Mouse (Mus musculus) retina, postnatal 7 days (tissue): ENCODE data around the gene Map4k2.

ENCODE experiments used
- DNase-seq: peaks from one replicate; pipeline ENCODE4 v3.0.0-alpha.2; 2012; ENCODE audit warnings: low read depth, low spot score

Map4k2 gene

DNA sequence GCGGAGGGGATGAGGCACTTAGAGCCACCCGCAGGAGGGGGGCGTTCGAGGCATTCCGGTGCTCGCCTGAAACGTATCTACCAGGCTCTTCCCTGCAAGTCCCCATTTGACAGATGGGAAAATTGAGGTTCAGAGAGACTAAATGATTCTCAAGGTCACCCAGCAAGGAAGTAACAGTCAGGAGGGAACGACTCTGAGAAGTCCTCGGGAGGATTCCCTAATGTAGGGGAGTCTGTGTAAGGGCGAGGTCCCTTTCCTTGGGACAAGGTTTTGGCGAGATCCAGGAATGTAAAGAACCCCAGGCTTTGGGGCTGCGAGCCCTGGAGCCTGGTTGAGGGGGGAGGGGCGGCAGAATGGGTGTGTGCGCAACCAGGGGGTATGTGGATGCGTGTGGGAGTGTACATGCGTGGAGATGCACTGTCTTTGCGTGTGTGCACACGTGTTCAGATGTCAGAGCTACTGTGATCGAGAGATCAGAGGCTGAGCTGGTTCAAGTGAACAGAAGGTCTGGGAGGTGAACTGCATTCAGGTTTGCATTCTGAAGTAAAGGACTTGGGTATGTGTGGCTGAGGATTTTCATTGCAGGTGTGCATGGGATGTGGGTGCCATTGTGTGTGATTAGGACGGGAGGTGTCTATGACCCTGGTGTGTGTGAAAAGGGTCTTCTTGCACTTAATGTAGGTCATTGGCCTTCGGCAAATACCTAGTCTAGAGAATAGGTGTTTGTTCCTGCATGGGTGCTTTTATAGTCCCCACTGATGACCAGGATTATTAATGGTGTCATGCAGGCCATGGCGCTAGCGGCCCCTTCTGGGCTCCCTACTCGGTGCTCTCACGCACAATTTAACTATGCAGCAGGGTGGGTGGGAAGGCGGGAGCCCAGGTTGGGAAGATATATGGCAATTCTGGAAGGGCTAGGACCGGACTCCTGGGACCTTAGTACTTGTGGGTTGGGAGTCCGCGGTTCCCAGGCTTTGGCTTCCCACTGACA, 59.5 kb downstream of the Map4k2 start:
- DNase-seq = no peak

DNA sequence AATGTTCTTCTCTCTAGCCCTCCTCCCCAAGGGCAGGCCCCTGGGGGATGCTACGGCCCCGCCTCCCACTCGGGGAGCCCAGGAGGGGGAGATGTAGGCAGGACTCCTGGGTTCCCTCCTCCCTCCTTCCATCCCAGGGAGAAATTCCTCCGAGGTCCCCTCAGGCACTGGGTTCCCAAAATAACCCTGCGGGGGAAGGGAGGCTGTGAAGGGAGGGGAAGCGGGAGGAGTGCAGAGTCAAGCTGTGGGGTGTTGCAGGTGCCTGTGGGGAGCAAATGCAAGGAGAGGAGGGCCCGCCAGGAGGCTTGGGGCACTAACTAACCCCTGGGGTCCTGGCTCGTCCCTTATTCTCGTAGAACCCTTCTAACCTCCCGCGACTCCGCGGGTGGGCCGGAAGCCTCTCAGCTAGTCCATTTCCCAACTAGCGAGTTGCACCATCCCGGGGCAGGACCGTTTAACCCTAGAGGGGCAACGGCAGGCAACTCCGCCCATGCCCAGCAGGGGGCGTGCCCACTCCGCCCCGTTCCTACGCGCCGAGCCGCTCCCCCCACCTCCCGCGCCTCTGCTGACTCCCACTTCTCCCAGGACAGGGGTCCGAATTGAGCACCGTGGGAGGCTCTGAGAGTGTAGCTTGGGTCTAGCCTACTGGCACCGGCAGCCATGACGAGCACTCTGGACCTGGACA, 60.3 kb downstream of the Map4k2 start:
- no peak for DNase-seq

DNA sequence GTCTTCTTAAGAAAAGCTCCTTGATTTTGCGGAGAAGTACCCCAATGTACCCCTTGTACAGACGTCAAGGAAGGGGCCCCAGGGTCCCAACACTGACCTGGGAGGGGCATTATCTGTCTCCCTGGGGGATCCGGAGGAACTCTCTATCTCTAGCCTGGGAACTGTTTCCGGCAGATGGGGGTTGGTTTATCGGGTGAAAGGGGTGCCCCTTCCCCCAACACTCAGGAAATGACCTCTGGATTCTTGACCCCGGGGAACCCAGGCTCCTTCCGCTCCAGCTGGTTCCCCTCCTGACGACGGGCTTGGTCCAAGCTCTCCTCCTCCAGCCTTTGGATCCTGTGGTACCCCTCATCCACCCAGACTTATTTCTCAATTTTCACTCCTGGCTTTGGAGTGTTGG, 61.0 kb downstream of the Map4k2 start:
- no peak for DNase-seq

DNA sequence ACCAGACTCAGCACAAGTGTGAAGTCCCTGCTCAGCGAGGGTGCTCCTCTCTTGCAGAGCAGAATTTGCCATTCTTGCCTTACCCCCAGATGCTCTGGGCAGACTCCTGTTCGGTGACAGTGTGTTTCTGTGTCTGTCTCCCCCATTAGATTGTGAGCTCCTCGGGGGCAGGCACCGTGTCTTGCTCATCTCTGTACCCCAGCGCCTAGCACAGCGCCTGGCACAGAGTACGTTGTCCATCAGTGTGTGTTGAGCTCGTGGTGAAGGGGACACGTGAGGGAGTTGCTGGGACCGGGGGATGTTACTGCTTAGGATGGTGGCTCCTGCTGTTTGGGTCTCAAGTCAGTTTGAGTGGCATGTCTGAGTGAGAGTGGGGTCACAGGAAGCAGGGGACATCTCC, 62.9 kb downstream of the Map4k2 start:
- DNase-seq = no peak
